Mouse (Mus musculus): ENCODE results near the gene Sfta2.

DNA sequence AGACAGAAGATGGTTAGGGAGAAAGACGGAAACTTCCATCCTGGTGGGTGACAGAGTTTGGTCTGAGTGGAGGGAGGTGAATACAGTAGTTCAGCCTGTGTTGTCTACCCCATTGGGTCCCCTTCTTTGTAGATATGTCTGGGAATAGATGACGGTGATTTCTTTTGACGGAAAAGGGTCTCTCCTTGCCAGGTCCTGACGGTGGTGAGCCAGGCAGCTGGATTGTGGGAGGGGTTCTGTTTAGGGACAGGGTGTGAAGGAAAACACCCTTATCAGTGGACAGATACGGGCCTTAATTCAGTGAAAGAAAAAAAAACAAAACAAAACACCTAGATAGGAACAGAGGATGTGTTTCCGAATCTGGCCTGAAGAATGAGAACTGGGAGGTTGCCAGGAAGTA is 38.0 kb downstream of the Sfta2 start:
- no peak for TF ChIP-seq GATA1 (IDR thresholded peaks at IDR 0.05; ENCODE audit: low read length)
- no peak for TF ChIP-seq TAL1 (IDR thresholded peaks at IDR 0.05; ENCODE audit: low read length)
